Mouse (Mus musculus) ES-E14 (cell line): ENCODE results near the gene Olfr288. TPM values are rescaled to one million over a fixed set of nuclear protein-coding genes. Genes with fewer than 3 reads are reported as not detected.

ENCODE experiments used
- DNase-seq: peaks from one replicate; pipeline ENCODE4 v3.0.0-alpha.2; 2013; ENCODE audit warnings: low read depth, low spot score
- H3K27ac ChIP-seq: 2 replicates; pipeline ENCODE4 v1.5.1; 2012; ENCODE audit warnings: low read depth, mild to moderate bottlenecking, low read length, moderate library complexity, mixed read lengths; ENCODE audit not compliant: poor library complexity, insufficient read depth, severe bottlenecking
- H3K36me3 ChIP-seq: 2 replicates; pipeline ENCODE4 v1.6.1; 2012; ENCODE audit warnings: mild to moderate bottlenecking, low read length, moderate library complexity, mixed read lengths; ENCODE audit not compliant: control insufficient read depth, poor library complexity, insufficient read depth, severe bottlenecking
- H3K4me1 ChIP-seq, 2 experiments: fragments of 150-350 bp in 1 of 2; sonication (generic) in 1 of 2; 2 replicates each; pipeline ENCODE4 v1.6.1; 2012; ENCODE audit warnings: low read length in 2 of 2, mild to moderate bottlenecking in 1 of 2, mixed read lengths in 1 of 2; ENCODE audit not compliant: control insufficient read depth in 2 of 2, insufficient read depth in 2 of 2, poor library complexity in 1 of 2
- H3K4me3 ChIP-seq, 2 experiments: fragments of 150-350 bp in 1 of 2; sonication (generic) in 1 of 2; 2 replicates each; pipeline ENCODE4 v1.5.1; 2012; ENCODE audit warnings: low read length in 2 of 2, low read depth in 1 of 2, mild to moderate bottlenecking in 1 of 2, mixed read lengths in 1 of 2; ENCODE audit not compliant: insufficient read depth in 1 of 2, poor library complexity in 1 of 2, severe bottlenecking in 1 of 2
- H3K9ac ChIP-seq: 2 replicates; pipeline ENCODE4 v1.6.1; 2012; ENCODE audit warnings: low read depth, mild to moderate bottlenecking, low read length, mixed read lengths; ENCODE audit not compliant: poor library complexity, insufficient read depth, severe bottlenecking
- H3K9me3 ChIP-seq: fragments of 150-350 bp; sonication (generic); 2 replicates; pipeline ENCODE4 v1.6.1; 2012; ENCODE audit warnings: low read depth, mild to moderate bottlenecking, low read length; ENCODE audit not compliant: control insufficient read depth, insufficient read depth
- CHD2 ChIP-seq: IDR thresholded peaks from 2 replicates; pipeline ENCODE4 v1.6.1; 2014; ENCODE audit warnings: mild to moderate bottlenecking, low read depth, low read length, inconsistent platforms
- HCFC1 ChIP-seq: IDR thresholded peaks from 2 replicates; pipeline ENCODE4 v1.6.1; 2012; ENCODE audit warnings: low read length, inconsistent platforms, borderline replicate concordance; ENCODE audit not compliant: insufficient read depth
- MAFK ChIP-seq: IDR thresholded peaks from 2 replicates; pipeline ENCODE4 v1.6.1; 2014; ENCODE audit warnings: mild to moderate bottlenecking, low read depth, low read length, inconsistent platforms; ENCODE audit not compliant: insufficient read depth
- ZC3H11A ChIP-seq: IDR thresholded peaks from 2 replicates; pipeline ENCODE4 v1.6.1; 2012; ENCODE audit warnings: low read depth, mild to moderate bottlenecking, inconsistent platforms, low read length, borderline replicate concordance
- ZNF384 ChIP-seq: IDR thresholded peaks from 2 replicates; pipeline ENCODE4 v1.6.1; 2012; ENCODE audit warnings: low read depth, low read length, inconsistent platforms
- in situ Hi-C, 2 experiments: fragments of 600-800 bp; cut with MboI; formaldehyde crosslinking; loops; one replicate each; pipeline ENCODE4 v1.15.1; 2025; ENCODE audit warnings: low sequenced_read_pairs in 2 of 2, inconsistent platforms in 1 of 2; ENCODE audit not compliant: unreplicated experiment in 2 of 2
- total RNA-seq: library from RNA; depleted of rRNA; stranded (reverse); fragments of 300-350 nt; gene quantifications from 2 replicates; pipeline ENCODE4 v1.2.3, GENCODE M21; 2012

Gene Olfr288
- total RNA-seq, 1 experiment: not detected

- no peak for DNase-seq
- Histone ChIP-seq H3K4me3 (no peak overlapping the region), H3K9me3 (no peaks in the 10 kb centered on the region), H3K4me1 (0 out of 4 replicates have a peak, but pooled peaks cover 0 to 2% of the 10 kb centered on the region in 2 experiments), H3K27ac (no peak overlapping the region), H3K36me3 (no peaks in the 10 kb centered on the region), H3K9ac (no peak overlapping the region)
- no peak for TF ChIP-seq HCFC1
- no peak for TF ChIP-seq ZC3H11A
- in situ Hi-C loops: no loop called here
Observed at GRCm38 (mm10) chr15:98184456-98184855, 10.9 kb downstream of the Olfr288 start.

- Histone ChIP-seq H3K4me1 (0 out of 4 replicates have a peak, but pooled peaks cover 0 to 2% of the 10 kb centered on the region in 2 experiments), H3K4me3 (no peak overlapping the region), H3K9ac (no peak overlapping the region), H3K9me3 (no peaks in the 10 kb centered on the region), H3K36me3 (no peaks in the 10 kb centered on the region), H3K27ac (no peak overlapping the region)
- DNase-seq: no peak
- TF ChIP-seq ZNF384 (no peak), CHD2 (no peak), MAFK (no peak), HCFC1 (no peak), ZC3H11A (no peak)
- in situ Hi-C loops: no loop called here
Observed at GRCm38 (mm10) chr15:98181856-98182570, 13.3 kb downstream of the Olfr288 start.

GRCm38 (mm10) chr15:98181132-98181711, 14.1 kb downstream of the Olfr288 start:
- Histone ChIP-seq H3K27ac (no peak overlapping the region), H3K9ac (peak overlapping the region; percentile 53; the same call in 1 of the 2 replicates), H3K9me3 (no peaks in the 10 kb centered on the region), H3K4me3 (peak overlapping the region; percentile 49 to 78), H3K36me3 (no peaks in the 10 kb centered on the region), H3K4me1 (0 out of 4 replicates have a peak, but pooled peaks cover 0 to 2% of the 10 kb centered on the region in 2 experiments)
- DNase-seq: peak; percentile 88
- TF ChIP-seq MAFK (no peak), HCFC1 (no peak), ZNF384 (peak; percentile 78), ZC3H11A (peak; percentile 55; the same call in 1 of the 2 replicates), CHD2 (no peak)
- in situ Hi-C loops: no loop called here

GRCm38 (mm10) chr15:98180567-98181131, 14.7 kb downstream of the Olfr288 start:
- in situ Hi-C loops: no loop called here
- DNase-seq: no peak
- Histone ChIP-seq H3K9ac (peak overlapping the region; percentile 53; the same call in 1 of the 2 replicates), H3K9me3 (no peaks in the 10 kb centered on the region), H3K4me1 (0 out of 4 replicates have a peak, but pooled peaks cover 0 to 2% of the 10 kb centered on the region in 2 experiments), H3K27ac (no peak overlapping the region), H3K36me3 (no peaks in the 10 kb centered on the region), H3K4me3 (peak overlapping the region; percentile 49 to 78)
- TF ChIP-seq HCFC1 (no peak), ZNF384 (no peak), CHD2 (no peak), ZC3H11A (no peak), MAFK (no peak)
